Mouse (Mus musculus): Measurements from ENCODE around the gene Def6.

GRCm38 (mm10) chr17:28235982-28236635 is 28.5 kb downstream of the Def6 start:
- TF ChIP-seq CTCF (IDR thresholded peaks at IDR 0.05; ENCODE audit: control insufficient read depth, insufficient read depth, low read length): no peak
- TF ChIP-seq POLR2A (IDR thresholded peaks at IDR 0.05; ENCODE audit: borderline replicate concordance, control insufficient read depth, low read depth, low read length): no peak
